Mouse (Mus musculus): ENCODE data around the gene Ring1. TPM values are rescaled to one million over a fixed set of nuclear protein-coding genes. Genes with fewer than 3 reads are reported as not detected.

The Ring1 gene
- polyA plus RNA-seq, 1 experiment from 2014 or later: 18.7 TPM

GRCm38 (mm10) chr17:34029890-34030595, 5.6 kb upstream of the Ring1 start:
- Histone ChIP-seq H3K27me3 (ENCODE audit: insufficient read depth, low read length) (no peaks in the 10 kb centered on the region), H3K4me2 (replicated peaks; ENCODE audit: low read depth, low read length) (peak overlapping the region; percentile 97), H3K27ac (ENCODE audit: low read length) (peak overlapping the region; percentile 92; the same call in 1 of the 2 replicates), H3K4me1 (ENCODE audit: insufficient read depth, low read length) (peaks cover 65% of the 10 kb centered on the region), H3K36me3 (ENCODE audit: insufficient read depth, low read length) (peaks cover 28% of the 10 kb centered on the region), H3K9ac (replicated peaks; ENCODE audit: low read length) (peak overlapping the region; percentile 92), H3K9me3 (ENCODE audit: low read length) (no peaks in the 10 kb centered on the region), H3K4me3 (ENCODE audit: low read length) (peak overlapping the region; percentile 88)
- ATAC-seq (ENCODE audit: low FRiP score, low TSS enrichment): no peak
- WGBS: 58% methylated on average over 21 of the region's 21 CpGs

GRCm38 (mm10) chr17:34029150-34029889, 4.8 kb upstream of the Ring1 start:
- Histone ChIP-seq H3K27ac (ENCODE audit: low read length) (peak overlapping the region; percentile 92; the same call in 1 of the 2 replicates), H3K4me2 (replicated peaks; ENCODE audit: low read depth, low read length) (peak overlapping the region; percentile 97), H3K9ac (replicated peaks; ENCODE audit: low read length) (peak overlapping the region; percentile 92), H3K36me3 (ENCODE audit: insufficient read depth, low read length) (peaks cover 23% of the 10 kb centered on the region), H3K4me1 (ENCODE audit: insufficient read depth, low read length) (peaks cover 65% of the 10 kb centered on the region), H3K4me3 (ENCODE audit: low read length) (peak overlapping the region; percentile 88), H3K27me3 (ENCODE audit: insufficient read depth, low read length) (no peaks in the 10 kb centered on the region), H3K9me3 (ENCODE audit: low read length) (no peaks in the 10 kb centered on the region)
- 89% methylated on average over 18 of the region's 18 CpGs for WGBS
- no peak for ATAC-seq (ENCODE audit: low FRiP score, low TSS enrichment)

- Histone ChIP-seq H3K9ac (replicated peaks; ENCODE audit: low read length) (no peak overlapping the region), H3K27ac (ENCODE audit: low read length) (peak overlapping the region; percentile 54), H3K4me2 (replicated peaks; ENCODE audit: low read depth, low read length) (peak overlapping the region; percentile 86), H3K36me3 (ENCODE audit: insufficient read depth, low read length) (peaks cover 17% of the 10 kb centered on the region), H3K27me3 (ENCODE audit: insufficient read depth, low read length) (no peaks in the 10 kb centered on the region), H3K4me3 (ENCODE audit: low read length) (0 out of 2 replicates have a peak overlapping the region, but pooled peaks have one; percentile 56), H3K9me3 (ENCODE audit: low read length) (no peaks in the 10 kb centered on the region), H3K4me1 (ENCODE audit: insufficient read depth, low read length) (peaks cover 69% of the 10 kb centered on the region)
- 80% methylated on average over 17 of the region's 17 CpGs for WGBS
- ATAC-seq (ENCODE audit: low FRiP score, low TSS enrichment): no peak
Observed at GRCm38 (mm10) chr17:34028501-34029149, 4.1 kb upstream of the Ring1 start.

GRCm38 (mm10) chr17:34027656-34028223, 3.3 kb upstream of the Ring1 start, which contains the start of gene H2-Ke6:
Gene H2-Ke6 (minus strand): TSS chr17:34028060.
- H3K9ac ChIP-seq (replicated peaks; ENCODE audit: low read length): peak within 1 kb of the TSS; percentile 75
- peak within 1 kb of the TSS; percentile 54 for H3K27ac ChIP-seq (ENCODE audit: low read length)
- no peaks in the 10 kb centered on the region for H3K27me3 ChIP-seq (ENCODE audit: insufficient read depth, low read length)
- H3K9me3 ChIP-seq (ENCODE audit: low read length): no peaks in the 10 kb centered on the region
- WGBS: under 1% methylated on average over 49 of the region's 49 CpGs
- peak within 1 kb of the TSS; percentile 86 for H3K4me2 ChIP-seq (replicated peaks; ENCODE audit: low read depth, low read length)
- peak within 1 kb of the TSS; percentile 56 for H3K4me3 ChIP-seq (ENCODE audit: low read length)
- ATAC-seq (ENCODE audit: low FRiP score, low TSS enrichment): peak; percentile 84
- H3K36me3 ChIP-seq (ENCODE audit: insufficient read depth, low read length): peaks cover 23% of the 10 kb centered on the region
- H3K4me1 ChIP-seq (ENCODE audit: insufficient read depth, low read length): peaks cover 60% of the 10 kb centered on the region

GRCm38 (mm10) chr17:34026917-34027655, 2.6 kb upstream of the Ring1 start:
- Histone ChIP-seq H3K4me2 (replicated peaks; ENCODE audit: low read depth, low read length) (peak overlapping the region; percentile 86), H3K27me3 (ENCODE audit: insufficient read depth, low read length) (no peaks in the 10 kb centered on the region), H3K27ac (ENCODE audit: low read length) (peak overlapping the region; percentile 54), H3K4me3 (ENCODE audit: low read length) (peak overlapping the region; percentile 56), H3K4me1 (ENCODE audit: insufficient read depth, low read length) (peaks cover 57% of the 10 kb centered on the region), H3K9me3 (ENCODE audit: low read length) (no peaks in the 10 kb centered on the region), H3K36me3 (ENCODE audit: insufficient read depth, low read length) (peaks cover 28% of the 10 kb centered on the region), H3K9ac (replicated peaks; ENCODE audit: low read length) (peak overlapping the region; percentile 75)
- ATAC-seq (ENCODE audit: low FRiP score, low TSS enrichment): no peak
- WGBS: 9% methylated on average over 36 of the region's 36 CpGs

GRCm38 (mm10) chr17:34026221-34026620, 1.7 kb upstream of the Ring1 start:
- no peak for ATAC-seq (ENCODE audit: low FRiP score, low TSS enrichment)
- Histone ChIP-seq H3K4me2 (replicated peaks; ENCODE audit: low read depth, low read length) (peak overlapping the region; percentile 86; the same call in 1 of the 2 replicates), H3K27me3 (ENCODE audit: insufficient read depth, low read length) (no peaks in the 10 kb centered on the region), H3K27ac (ENCODE audit: low read length) (no peak overlapping the region), H3K36me3 (ENCODE audit: insufficient read depth, low read length) (peaks cover 35% of the 10 kb centered on the region), H3K4me1 (ENCODE audit: insufficient read depth, low read length) (peaks cover 57% of the 10 kb centered on the region), H3K4me3 (ENCODE audit: low read length) (0 out of 2 replicates have a peak overlapping the region, but pooled peaks have one; percentile 65), H3K9ac (replicated peaks; ENCODE audit: low read length) (0 out of 2 replicates have a peak overlapping the region, but pooled peaks have one; percentile 75), H3K9me3 (ENCODE audit: low read length) (no peaks in the 10 kb centered on the region)
- 34% methylated on average over 2 of the region's 2 CpGs for WGBS

- Histone ChIP-seq H3K36me3 (ENCODE audit: insufficient read depth, low read length) (peaks cover 40% of the 10 kb centered on the region), H3K27me3 (ENCODE audit: insufficient read depth, low read length) (no peaks in the 10 kb centered on the region), H3K9me3 (ENCODE audit: low read length) (peaks cover 2% of the 10 kb centered on the region; the same call in 1 of the 2 replicates), H3K4me3 (ENCODE audit: low read length) (peak overlapping the region; percentile 65), H3K4me2 (replicated peaks; ENCODE audit: low read depth, low read length) (peak overlapping the region; percentile 85), H3K27ac (ENCODE audit: low read length) (no peak overlapping the region), H3K9ac (replicated peaks; ENCODE audit: low read length) (peak overlapping the region; percentile 80), H3K4me1 (ENCODE audit: insufficient read depth, low read length) (peaks cover 57% of the 10 kb centered on the region)
- 19% methylated on average over 7 of the region's 7 CpGs for WGBS
- ATAC-seq (ENCODE audit: low FRiP score, low TSS enrichment): no peak
Observed at GRCm38 (mm10) chr17:34025756-34026151, 1.3 kb upstream of the Ring1 start.

GRCm38 (mm10) chr17:34024861-34025755, 628 bp upstream of the Ring1 start:
- under 1% methylated on average over 57 of the region's 57 CpGs for WGBS
- peak overlapping the region; percentile 85 for H3K4me2 ChIP-seq (replicated peaks; ENCODE audit: low read depth, low read length)
- no peaks in the 10 kb centered on the region for H3K27me3 ChIP-seq (ENCODE audit: insufficient read depth, low read length)
- peak overlapping the region; percentile 96 for H3K27ac ChIP-seq (ENCODE audit: low read length)
- peak overlapping the region; percentile 65 for H3K4me3 ChIP-seq (ENCODE audit: low read length)
- peaks cover 51% of the 10 kb centered on the region for H3K4me1 ChIP-seq (ENCODE audit: insufficient read depth, low read length)
- peaks cover 6% of the 10 kb centered on the region; the same call in 1 of the 2 replicates for H3K9me3 ChIP-seq (ENCODE audit: low read length)
- H3K9ac ChIP-seq (replicated peaks; ENCODE audit: low read length): peak overlapping the region; percentile 80
- H3K36me3 ChIP-seq (ENCODE audit: insufficient read depth, low read length): peaks cover 45% of the 10 kb centered on the region
- ATAC-seq (ENCODE audit: low FRiP score, low TSS enrichment): peak; percentile 1; the same call in 1 of the 2 replicates

All from kidney, embryonic 16.5 days (tissue).